Mouse (Mus musculus): ENCODE results near the gene Hmga1.

Gene Hmga1

GRCm38 (mm10) chr17:27528767-27529166, 27.5 kb upstream of the Hmga1 start:
- DNase-seq (ENCODE audit: low spot score in 2 of 2) = no peak

GRCm38 (mm10) chr17:27532095-27532494, 24.2 kb upstream of the Hmga1 start:
- DNase-seq (ENCODE audit: low spot score in 2 of 2) = no peak

- DNase-seq (ENCODE audit: low spot score in 2 of 2) = no peak
Observed at GRCm38 (mm10) chr17:27533354-27533753, 22.9 kb upstream of the Hmga1 start.

- DNase-seq (ENCODE audit: low spot score in 2 of 2) = peak; percentile 81 to 87
Observed at GRCm38 (mm10) chr17:27534718-27535117, 21.6 kb upstream of the Hmga1 start.

- DNase-seq (ENCODE audit: low spot score in 2 of 2) = no peak
Observed at GRCm38 (mm10) chr17:27541261-27541660, 15.0 kb upstream of the Hmga1 start.

- DNase-seq (ENCODE audit: low spot score in 2 of 2) = no peak
Observed at GRCm38 (mm10) chr17:27541984-27542383, 14.3 kb upstream of the Hmga1 start.

GRCm38 (mm10) chr17:27544551-27544950, 11.7 kb upstream of the Hmga1 start:
- DNase-seq (ENCODE audit: low spot score in 2 of 2) = no peak

- no peak for DNase-seq (ENCODE audit: low spot score in 2 of 2)
Observed at GRCm38 (mm10) chr17:27545991-27546390, 10.3 kb upstream of the Hmga1 start.

- no peak for DNase-seq (ENCODE audit: low spot score in 2 of 2)
Observed at GRCm38 (mm10) chr17:27546574-27547085, 9.7 kb upstream of the Hmga1 start.

- no peak for DNase-seq (ENCODE audit: low spot score in 2 of 2)
Observed at GRCm38 (mm10) chr17:27547253-27547868, 8.9 kb upstream of the Hmga1 start.

- DNase-seq (ENCODE audit: low spot score in 2 of 2) = no peak
Observed at GRCm38 (mm10) chr17:27549234-27549633, 7.1 kb upstream of the Hmga1 start.

GRCm38 (mm10) chr17:27551393-27551940, 4.8 kb upstream of the Hmga1 start:
- peak in 1 of 2 experiments; percentile 31 for DNase-seq (ENCODE audit: low spot score in 2 of 2)

- DNase-seq (ENCODE audit: low spot score in 2 of 2) = peak; percentile 20 to 32
Observed at GRCm38 (mm10) chr17:27552215-27553201, 3.8 kb upstream of the Hmga1 start.

GRCm38 (mm10) chr17:27554062-27554960, 2.0 kb upstream of the Hmga1 start:
- no peak for DNase-seq (ENCODE audit: low spot score in 2 of 2)

GRCm38 (mm10) chr17:27555075-27555511, 1.2 kb upstream of the Hmga1 start:
- peak; percentile 73 for DNase-seq (ENCODE audit: low spot score in 2 of 2)

GRCm38 (mm10) chr17:27555512-27556172, 655 bp upstream of the Hmga1 start:
- DNase-seq (ENCODE audit: low spot score in 2 of 2) = peak; percentile 87 to 91

- peak; percentile 51 to 65 for DNase-seq (ENCODE audit: low spot score in 2 of 2)
Observed at GRCm38 (mm10) chr17:27557181-27557926, 1.1 kb downstream of the Hmga1 start.

- no peak for DNase-seq (ENCODE audit: low spot score in 2 of 2)
Observed at GRCm38 (mm10) chr17:27557927-27558661, 1.8 kb downstream of the Hmga1 start.

- no peak for DNase-seq (ENCODE audit: low spot score in 2 of 2)
Observed at GRCm38 (mm10) chr17:27558845-27559244, 2.5 kb downstream of the Hmga1 start.
